ENCODE assay signal across 9 mouse cellular contexts in the genomic region with DNA sequence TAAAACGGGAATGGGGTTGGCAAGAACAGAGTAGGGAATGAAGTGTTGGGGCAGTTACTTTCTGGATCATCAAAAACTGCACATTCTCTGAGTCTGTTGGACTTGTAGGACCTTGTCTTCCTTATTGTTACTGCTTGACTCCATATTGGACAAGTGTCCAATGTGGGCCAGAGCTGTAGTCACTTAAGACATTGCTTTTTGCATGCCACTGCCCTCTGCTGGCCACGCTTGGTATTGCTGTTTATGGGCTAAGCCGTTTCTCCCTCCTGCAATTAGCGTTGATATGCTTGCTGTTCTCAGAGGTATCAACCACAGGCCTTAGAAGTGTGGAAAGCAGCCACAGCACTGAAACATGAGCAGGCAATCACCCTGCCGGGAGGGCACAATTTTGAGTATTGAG.
DNase-seq lines count a peak whose midpoint lies in the region; ATAC-seq and TF ChIP-seq lines count a peak whose summit lies in the region.
"Had no signal": no experiment of that assay in that cellular context is flagged by ENCODE, and none has a peak within 500 bp of the region (broad histone marks: within the 10 kb centered on the region; RNA-seq: fewer than 3 reads in every experiment).

No protein-coding gene starts in this region.

- ATAC-seq in erythroid progenitor cell, adult 5-6 weeks (replicated peaks; ENCODE audit: low FRiP score, poor library complexity, severe bottlenecking): peak; percentile 72

- TF ChIP-seq POLR2A in bone marrow macrophage, adult 2 months (IDR thresholded peaks at IDR 0.05; ENCODE audit: borderline replicate concordance, low read depth, low read length): no peak

- no peak overlapping the region for H3K4me3 ChIP-seq in bone marrow macrophage, adult 2 months (ENCODE audit: insufficient read depth, low read length)
- H3K4me3 ChIP-seq: hindbrain, embryonic 15.5 days had no signal

- DNase-seq in ES-CJ7 (ENCODE audit: low read depth, low spot score): peak; percentile 87
- DNase-seq in heart, postnatal 14 days: peak; percentile 82 to 91
- peak; percentile 45 for DNase-seq in layer of hippocampus, adult 9-11 months
- DNase-seq in lung, postnatal 14 days: peak; percentile 91
- DNase-seq in right cerebral cortex, adult 18-20 months: peak; percentile 51
- peak; percentile 43 for DNase-seq in urinary bladder, postnatal 10 days (ENCODE audit: low spot score)

- no peaks in the 10 kb centered on the region for H3K4me1 ChIP-seq in bone marrow macrophage, adult 2 months (ENCODE audit: control insufficient read depth, insufficient read depth, low read length)
- H3K4me1 ChIP-seq: hindbrain, embryonic 15.5 days had no signal

- peak; percentile 90 for TF ChIP-seq CTCF in bone marrow macrophage, adult 2 months (IDR thresholded peaks at IDR 0.05; ENCODE audit: low read depth, low read length)

- no peak overlapping the region for H3K27ac ChIP-seq in bone marrow macrophage, adult 2 months (ENCODE audit: insufficient read depth, low read depth, low read length)
- H3K27ac ChIP-seq: hindbrain, embryonic 15.5 days had no signal

- intact Hi-C loops in heart, postnatal 14 days (cut with DNase I): loop anchor here (5.0 kb wide), 2 partner anchors 90 to 235 kb away; no protein-coding TSS in a partner anchor
